Mouse (Mus musculus): ENCODE measurements at regions not wholly inside any gene's neighbourhood (a gene's known extent, or its start where the extent isn't known, plus 50 kb on each side); places are given as distances from the start of the nearest gene placed in this dataset.

DNA sequence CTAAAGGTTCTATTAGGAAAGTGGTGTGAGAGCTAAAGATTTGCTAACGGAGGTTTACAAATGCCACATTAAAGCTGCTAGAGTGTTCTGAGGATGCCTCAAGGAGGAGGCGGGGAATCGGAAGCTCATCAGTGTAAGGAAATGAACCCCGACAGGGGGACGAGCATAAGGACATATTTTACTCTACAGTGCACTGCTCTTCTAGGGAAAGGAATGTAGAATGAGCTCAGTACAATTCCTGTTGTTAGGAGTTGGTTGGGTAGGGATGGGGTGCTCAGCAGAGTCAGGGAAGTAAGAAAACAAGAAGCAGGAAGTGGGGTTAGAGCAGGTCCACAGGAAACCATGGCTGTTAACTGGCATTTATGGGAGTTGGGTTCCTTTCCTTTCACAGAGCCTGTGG, 54.6 kb downstream of the Mex3b start:
- no peak for DNase-seq (ENCODE audit: low spot score in 2 of 2)

DNA sequence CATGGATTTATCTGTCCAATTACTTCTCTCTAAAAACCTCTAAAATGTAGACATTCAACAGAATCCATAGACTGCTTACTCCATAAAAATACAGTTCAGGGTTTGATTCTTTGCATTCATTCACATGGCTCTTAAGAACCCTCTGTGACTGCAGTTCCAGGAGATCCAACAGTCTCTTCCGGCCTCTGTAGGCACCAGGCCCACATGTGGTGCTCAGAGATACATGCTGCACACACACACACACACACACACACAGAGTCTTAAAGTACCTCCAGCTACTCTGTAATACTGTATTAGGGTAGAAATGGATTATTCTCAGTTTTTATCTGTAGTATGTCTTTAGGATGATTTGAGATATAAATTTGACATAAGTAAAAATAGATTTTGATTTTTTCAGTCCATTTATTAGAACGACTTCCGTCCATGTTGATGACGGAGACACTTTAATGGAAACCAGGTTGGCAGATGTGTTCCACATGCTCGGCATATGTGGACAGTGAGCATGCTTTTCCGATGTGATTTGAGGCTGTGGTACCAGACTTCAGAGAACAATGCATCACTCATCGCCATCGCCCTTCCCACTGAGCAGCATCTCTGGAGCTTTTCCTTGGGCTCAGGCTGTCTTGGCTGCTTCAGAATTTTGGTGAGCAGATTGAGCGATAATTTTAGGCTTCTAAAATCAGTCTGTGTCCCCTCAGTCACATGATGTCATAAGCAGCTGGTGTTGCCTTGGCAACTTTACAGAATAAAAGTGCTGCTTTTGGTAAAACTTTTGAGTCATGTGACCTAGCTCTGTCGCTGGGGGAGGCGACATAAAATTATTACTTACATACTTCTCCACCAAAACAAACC, 56.3 kb downstream of the Mex3b start:
- DNase-seq (ENCODE audit: low spot score in 2 of 2), result peak; percentile 51 to 67

DNA sequence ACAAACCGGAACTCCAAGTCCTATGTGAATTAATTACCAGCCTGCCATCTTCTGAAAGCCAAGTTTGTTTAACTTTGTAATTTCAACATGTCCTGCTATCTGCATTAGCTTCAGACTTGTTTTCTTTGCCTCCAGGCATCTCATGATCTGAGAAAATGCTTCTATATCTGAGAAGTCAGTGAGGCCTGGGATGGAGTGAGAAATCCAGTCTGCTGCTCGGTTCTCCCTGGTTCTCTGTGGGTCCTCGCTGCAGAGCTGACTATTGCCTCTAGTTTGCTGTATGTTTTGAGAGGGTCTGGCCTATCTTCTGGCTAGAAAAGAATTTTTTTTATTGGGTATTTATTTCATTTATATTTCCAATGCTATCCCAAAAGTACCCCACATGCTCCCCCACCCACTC, 57.0 kb downstream of the Mex3b start:
- DNase-seq (ENCODE audit: low spot score in 2 of 2), result no peak

DNA sequence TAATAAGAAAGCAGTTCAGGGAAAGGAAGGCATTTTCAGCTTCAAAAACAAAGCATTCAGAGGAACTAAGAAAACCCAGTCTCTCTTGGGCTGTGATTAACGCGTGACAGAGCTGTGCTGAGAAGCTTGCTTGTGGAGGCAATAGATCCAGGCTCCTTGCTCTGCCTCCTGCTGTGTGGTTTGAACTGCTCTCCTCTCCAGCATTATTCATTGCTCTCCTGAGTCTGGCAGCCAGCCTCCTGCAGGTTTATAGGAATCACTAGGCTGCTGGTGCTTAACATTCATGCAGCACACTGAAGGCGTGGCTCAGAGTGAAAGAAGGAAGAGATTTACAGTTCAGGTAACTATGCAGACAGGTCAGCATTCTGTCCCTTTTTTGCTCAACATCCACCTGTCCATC, 71.2 kb downstream of the Mex3b start:
- no peak for DNase-seq (ENCODE audit: low spot score in 2 of 2)

DNA sequence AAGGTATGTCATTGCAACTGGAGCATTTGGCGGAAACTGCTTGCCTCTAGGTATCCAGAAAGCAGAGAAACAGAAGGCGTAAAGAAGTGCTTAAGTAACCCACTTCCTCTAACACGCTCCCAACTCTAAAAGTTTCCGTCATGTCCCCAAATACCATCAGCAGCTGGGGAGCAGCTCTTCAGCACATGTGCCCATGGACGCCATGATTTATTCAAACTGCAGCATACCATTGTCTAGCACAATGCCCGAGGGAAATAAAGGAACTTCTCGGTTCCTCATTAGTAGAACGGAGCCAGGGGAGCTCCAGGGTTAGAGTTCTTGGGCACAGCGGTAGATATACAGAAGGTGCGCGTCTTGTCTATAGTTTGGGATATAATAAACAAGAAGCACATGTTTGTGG, 72.4 kb downstream of the Mex3b start:
- no peak for DNase-seq (ENCODE audit: low spot score in 2 of 2)

DNA sequence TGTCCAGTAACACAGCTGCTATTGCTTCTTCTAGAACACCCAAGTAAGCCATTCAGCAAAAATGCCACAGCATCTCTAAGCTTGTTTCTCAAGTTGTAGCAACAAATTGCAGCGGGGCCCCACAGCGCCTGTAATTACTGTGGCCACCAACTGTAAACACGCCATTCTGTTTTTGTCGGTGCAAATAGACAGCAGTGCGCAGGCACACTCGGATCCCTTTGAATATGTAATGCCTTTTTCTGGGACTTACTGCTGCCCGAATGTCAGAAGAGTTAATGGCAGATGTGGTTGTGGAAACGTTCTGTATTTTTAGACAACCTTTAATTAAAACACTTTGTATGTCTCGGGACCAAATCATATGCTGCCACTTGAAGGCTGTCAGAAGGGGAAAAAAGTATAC, 76.2 kb downstream of the Mex3b start:
- DNase-seq (ENCODE audit: low spot score in 2 of 2), result peak; percentile 16 to 28

DNA sequence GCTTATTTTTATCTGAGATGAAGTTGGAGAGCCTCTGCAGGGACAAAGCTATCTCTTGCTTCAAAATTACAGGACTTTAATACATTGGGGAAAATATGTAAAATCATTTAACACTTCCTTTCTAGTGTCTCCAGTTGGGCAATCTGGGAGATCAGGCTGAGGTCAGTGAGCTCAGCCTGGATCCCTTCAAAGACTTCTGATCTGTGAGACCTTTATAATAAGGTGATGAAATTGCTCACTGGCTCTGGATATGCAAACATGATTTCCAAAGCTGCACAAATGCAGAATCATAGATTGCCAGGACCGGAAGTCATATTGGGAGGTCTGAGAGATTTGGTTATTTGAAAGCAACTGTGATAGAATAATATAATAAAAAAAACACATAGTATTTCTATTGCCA, 76.7 kb downstream of the Mex3b start:
- DNase-seq (ENCODE audit: low spot score in 2 of 2), result no peak

DNA sequence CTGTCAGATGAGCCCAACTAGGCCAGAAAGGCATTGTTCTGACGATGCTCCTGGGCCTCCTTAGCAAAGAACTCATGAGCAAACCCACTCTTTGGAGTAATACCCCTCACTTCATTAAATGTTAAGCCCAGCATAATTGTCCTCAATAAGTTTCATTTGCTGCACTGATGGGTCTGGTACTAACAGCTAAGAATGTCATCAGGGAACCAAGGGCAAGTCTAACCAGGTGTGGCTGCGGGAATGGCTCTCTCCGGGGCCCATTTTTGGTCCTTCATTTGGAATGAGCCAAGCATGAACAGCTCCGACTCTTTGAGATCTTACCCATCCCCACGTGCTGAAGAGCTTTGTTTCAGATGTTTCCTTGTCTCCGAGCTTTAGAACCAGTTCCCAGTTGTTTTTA, 82.2 kb downstream of the Mex3b start:
- no peak for DNase-seq (ENCODE audit: low spot score in 2 of 2)

DNA sequence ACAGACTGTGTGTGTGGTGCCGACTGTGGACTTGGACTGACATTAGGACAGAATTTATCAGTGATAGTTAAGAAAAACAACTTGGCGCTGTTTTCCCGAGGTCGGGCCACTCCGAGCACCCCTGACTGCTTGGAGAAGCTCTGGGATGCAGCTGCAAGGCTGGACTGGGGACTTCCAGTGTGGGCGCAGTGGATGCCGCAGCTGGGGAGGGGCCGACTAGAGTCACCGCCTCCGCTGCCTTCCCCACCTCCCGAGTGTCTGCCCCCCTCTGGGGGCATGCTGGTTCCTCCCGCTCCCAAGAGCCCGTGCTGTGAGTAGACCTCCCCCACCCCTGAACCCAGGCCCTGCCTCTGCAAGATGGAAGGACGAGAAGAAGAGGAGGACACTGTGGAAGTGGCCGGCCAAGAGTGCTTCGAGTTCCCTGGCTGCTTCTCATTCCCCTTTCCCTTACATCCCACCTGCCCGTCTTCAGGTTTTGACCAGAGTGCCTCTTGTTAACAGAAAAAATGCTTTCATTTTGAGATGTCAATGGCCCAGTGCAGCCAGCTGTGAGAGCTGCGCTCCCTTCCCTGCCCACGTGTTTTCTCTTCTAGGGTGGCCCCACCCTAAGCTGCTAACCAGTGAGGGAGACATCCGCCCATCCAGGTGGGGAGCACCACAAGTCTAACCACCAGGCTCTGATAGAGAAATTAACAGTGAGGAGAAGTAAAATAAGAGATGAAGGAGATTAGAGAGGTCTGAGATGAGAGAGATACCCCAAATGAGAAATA, 90.3 kb downstream of the Mex3b start:
- no peak for DNase-seq (ENCODE audit: low spot score in 2 of 2)

DNA sequence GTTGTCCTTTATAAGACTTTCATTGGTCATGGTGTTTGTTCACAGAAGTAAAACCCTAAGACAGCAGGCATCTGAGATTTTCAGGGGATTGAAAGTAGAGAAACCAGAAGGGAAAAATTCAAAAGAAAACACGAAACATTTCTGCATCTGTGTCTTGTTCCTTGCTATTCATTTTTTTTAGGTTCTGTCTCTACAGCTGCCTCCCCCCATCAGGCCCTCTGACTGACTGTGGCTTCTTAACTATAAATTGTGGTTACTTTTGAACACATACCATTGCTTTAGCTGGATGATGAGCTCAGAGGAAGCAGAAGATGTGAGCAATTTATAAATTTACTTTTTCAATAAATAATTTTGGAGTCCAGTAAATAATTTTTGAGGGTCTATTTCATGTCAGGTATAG, 103.5 kb downstream of the Mex3b start:
- DNase-seq (ENCODE audit: low spot score in 2 of 2), result no peak

DNA sequence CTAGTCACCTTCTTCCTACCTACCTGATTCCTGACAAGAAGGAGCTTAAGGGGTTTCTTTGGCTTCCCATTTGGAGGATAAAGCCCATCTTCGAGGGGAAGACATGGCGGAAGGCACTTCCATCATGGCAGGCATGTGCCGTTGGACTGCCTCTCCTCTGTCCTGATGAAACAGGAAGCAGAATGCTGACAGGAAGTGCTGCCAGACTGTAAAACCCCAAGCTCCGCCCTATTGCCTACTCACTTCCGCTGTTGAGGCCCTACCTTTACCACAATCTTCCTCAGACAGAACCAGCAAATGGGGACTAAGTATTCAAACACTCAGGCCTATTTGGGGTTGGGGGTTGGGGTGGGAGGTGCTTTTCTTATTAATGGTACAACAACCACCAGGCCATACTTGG, 104.1 kb downstream of the Mex3b start:
- DNase-seq (ENCODE audit: low spot score in 2 of 2), result no peak

DNA sequence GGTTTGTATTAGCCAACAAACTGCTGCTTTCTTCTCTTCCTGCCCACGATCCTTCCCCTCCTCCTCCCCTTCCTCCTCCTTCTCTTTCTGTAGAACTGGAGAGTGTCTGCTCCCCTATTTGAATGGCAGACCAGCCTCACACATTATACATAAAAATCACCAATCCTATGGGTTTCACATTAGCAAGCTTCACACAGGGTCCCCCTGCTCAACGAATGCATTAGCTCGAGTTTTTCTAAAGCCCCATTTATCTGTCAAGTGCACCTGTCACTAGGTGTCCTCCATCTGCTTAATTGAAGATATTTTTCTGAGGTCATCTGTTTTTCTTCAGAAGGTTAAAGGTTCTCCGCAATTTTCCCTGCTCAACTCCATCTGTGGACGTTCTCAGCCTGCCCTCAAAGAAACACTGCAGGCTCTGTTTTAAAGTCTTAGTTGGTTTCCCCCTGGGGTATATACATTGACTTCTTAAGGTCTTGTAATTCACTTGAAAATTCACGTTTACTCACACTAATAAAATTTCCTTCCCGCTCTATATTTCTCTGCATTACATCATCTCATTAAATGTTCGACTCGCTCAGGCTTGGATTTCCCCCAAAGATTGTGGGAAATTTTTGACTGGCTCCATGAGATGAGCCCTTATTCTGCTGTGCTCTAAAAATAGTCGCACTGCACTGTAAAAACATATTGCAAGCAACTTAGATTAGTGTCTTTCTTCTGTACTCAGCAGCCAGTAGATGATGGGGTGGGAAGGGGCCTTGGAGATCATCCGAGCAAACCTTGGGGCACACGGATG, 105.3 kb downstream of the Mex3b start:
- DNase-seq (ENCODE audit: low spot score in 2 of 2), result no peak

DNA sequence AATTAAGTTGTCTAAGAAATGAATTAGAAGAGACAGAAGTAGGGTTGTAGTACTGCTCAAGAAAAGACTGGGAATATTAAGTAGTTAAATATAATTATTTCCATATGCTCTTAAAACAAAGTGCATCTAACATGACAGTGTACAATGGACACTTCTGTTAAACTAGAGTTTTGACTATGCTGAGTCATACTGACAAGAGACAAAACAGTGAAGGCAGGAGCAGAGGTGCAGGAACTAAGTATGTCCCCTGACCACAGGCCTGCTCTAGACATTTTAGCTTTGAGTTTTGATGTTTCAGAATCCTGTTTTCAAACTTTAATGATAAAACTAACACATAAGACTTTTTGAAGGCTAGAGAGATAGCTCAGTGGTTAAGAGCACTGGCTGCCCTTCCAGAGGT, 123.6 kb downstream of the Mex3b start:
- DNase-seq (ENCODE audit: low spot score in 2 of 2), result no peak

DNA sequence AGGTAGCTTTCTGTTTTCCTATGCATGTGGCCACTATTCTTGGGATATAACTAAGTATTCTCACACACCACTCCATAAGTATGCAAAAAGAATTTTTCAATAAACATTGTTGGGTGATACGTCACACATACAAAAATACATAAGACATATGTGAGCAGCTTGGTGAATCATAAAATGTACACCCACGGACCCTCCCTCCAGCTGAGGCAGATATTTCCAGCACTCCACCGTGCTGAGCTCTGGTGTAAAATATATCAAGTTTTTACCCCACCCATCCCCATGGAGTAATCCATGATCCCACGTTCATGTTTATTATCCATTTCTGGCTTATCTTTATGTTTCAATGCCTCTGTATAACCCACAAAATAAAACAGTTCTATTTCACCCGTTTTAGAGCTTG, 126.0 kb downstream of the Mex3b start:
- DNase-seq (ENCODE audit: low spot score in 2 of 2), result peak in 1 of 2 experiments; percentile 24

DNA sequence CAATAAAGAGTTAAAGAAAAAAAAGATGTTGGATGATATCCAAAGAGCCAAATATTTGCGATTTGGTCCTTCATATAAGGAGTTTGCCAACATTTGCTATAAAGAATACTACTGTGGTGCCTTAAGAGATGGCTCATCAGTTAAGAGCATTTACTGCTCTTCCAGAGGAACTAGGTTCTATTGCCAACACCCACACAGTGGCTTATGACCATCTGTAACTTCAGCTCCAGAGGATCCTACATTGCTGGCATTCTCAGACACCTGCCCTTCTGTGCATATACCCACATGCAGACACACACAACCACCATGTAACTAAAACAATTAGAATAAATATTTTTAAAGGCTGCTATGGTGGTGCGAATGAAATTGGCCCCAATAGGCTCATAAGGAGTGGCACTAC, 131.7 kb downstream of the Mex3b start:
- no peak for DNase-seq (ENCODE audit: low spot score in 2 of 2)

DNA sequence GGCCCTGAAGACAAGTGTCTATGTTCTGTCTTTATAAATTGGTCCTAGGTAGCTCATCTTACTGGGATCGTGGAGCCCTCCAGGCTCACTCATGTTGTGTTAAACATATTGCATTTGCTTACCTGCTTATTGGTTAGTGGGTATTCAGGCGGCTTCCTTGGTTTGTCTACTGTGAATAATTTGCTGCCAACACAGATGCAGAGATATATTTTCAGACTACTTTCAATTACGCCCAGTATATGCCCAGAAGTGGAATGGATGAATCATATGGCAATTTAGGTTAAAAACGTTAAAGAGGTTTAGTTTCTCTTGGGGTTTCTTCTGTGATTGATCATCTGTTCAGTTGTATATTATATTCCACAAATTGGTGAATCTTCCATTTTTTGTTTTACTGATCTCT, 140.4 kb downstream of the Mex3b start:
- DNase-seq (ENCODE audit: low spot score in 2 of 2), result no peak

DNA sequence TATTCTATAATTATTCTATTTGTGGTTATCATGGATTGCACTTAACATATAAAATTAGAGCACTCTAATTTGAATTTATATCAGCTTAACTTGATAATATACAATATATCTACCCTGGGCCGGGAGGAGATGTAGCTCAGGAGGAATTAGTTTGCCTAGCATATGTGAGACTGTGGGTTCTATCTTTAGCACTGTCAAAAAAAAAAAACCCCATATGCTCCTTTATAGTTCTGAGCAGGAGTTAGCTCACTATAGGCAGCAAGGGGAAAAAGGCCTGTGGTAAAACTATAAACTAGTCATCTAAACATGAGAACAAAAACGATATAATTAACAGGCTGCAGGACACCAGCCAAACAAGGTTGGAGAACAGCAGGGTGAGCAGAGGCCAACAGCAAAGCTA, 145.0 kb downstream of the Mex3b start:
- no peak for DNase-seq (ENCODE audit: low spot score in 2 of 2)

DNA sequence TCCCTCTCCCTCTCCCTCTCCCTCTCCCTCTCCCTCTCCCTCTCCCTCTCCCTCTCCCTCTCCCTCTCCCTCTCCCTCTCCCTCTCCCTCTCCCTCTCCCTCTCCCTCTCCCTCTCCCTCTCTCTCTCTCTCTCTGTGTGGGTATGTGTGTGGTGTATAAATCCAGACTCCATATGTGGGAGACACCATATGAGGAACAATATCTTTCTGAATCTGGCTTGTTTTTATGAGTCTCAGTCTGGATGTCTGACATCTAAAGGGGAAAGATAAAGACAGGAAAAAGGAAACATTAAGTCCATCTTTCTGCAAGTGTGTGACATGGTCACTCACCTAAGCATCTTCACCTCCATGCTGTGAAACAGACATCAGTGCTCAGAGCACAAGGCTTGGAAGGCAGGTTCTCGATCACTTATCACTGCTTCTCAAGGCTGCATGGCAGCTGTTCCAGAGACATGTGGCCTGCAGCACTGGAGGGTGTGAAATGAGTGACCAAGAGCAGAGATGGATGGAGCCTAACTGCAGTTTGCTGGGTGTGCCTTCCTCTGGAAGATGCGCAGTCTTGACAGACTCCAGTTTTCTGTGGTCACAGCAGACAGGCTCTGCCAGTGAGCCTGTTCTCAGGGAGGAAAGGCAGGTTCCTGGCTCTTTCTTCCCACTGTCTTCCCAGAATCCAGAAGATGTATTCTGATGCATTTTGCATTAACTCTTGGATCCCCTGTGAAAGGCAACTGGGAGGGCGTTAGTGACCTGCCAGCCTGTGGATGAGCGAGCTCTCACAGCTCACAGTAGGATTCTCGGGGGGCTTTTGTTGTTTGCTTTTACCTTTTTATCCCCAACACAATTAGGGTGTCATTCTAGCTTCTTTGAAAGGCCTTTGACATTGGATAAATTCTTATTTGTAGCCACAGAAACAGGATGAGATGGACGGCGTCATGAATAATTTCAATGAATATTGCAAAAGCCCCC, 147.9 kb downstream of the Mex3b start:
- DNase-seq (ENCODE audit: low spot score in 2 of 2), result no peak

DNA sequence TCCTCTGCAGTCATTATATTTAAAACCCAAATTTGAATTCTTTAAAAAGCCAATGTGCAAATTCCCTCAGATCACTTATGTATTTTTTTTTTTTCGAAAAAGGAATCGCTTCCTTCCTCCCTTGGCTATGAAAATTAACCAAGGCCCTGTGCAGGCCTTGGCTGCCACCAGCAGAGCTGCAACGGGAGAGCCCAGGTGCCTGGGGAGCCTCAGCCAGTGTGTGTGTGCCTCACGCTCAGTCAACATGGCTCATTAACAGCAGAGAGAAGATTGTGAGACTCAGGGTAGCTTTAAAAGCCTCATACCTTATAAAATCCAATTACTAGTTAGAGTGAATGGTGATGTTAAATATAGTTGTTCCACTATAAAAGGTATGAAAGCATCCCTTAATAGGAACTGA, 148.6 kb downstream of the Mex3b start:
- DNase-seq (ENCODE audit: low spot score in 2 of 2), result no peak

DNA sequence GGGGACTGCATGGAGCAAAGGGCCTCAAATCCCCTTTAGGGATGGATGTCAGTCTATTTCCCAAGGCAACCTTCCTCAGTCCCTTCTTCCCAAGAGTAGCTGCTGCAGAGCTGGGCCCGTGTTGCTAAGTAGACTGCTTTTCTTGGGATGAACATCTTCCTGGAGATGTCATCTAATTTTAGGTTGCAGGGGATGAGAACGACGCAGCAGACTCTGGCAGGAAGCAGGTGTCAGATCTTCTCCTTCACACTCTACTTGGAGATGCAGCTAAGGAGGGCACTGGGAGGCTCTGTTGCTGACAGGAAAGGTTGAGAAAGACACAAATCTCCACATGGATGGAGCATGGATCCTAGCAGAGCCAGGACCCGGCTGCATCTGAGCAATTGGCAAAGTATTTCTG, 149.4 kb downstream of the Mex3b start:
- DNase-seq (ENCODE audit: low spot score in 2 of 2), result peak in 1 of 2 experiments; percentile 15

DNA sequence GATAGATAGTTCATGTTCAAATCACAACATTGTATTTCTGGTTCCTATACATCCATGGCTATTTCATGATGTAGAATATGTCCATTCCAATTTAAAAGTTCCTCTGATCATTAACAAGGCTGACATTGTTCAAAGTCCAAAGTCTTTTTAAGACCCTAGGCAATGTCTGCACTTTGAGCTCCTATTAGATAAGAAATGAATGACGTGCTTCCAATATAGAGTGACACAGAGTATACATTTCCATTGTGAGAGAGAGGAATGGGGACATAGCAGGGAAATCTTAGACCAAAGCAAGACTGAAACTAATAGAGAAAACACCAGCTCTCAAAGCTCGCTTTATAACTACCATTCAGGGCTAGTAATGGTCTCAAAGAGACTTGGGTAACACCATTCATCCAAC, 153.5 kb downstream of the Mex3b start:
- DNase-seq (ENCODE audit: low spot score in 2 of 2), result no peak

All from frontal cortex, postnatal 14 days (tissue).